Mouse (Mus musculus) G1E (cell line): ENCODE results near the gene Adipor2.

Experiments
- CTCF ChIP-seq: IDR thresholded peaks from 2 replicates; pipeline ENCODE4 v1.5.1; 2012; ENCODE audit warnings: low read depth, low read length, inconsistent platforms, mixed read lengths
- GATA1 ChIP-seq: IDR thresholded peaks from 2 replicates; pipeline ENCODE4 v1.6.1; 2012; ENCODE audit warnings: borderline replicate concordance, low read length, inconsistent platforms, mixed read lengths
- GATA2 ChIP-seq: IDR thresholded peaks from 2 replicates; pipeline ENCODE4 v1.6.1; 2012; ENCODE audit warnings: low read depth, low read length, inconsistent platforms, borderline replicate concordance

DNA sequence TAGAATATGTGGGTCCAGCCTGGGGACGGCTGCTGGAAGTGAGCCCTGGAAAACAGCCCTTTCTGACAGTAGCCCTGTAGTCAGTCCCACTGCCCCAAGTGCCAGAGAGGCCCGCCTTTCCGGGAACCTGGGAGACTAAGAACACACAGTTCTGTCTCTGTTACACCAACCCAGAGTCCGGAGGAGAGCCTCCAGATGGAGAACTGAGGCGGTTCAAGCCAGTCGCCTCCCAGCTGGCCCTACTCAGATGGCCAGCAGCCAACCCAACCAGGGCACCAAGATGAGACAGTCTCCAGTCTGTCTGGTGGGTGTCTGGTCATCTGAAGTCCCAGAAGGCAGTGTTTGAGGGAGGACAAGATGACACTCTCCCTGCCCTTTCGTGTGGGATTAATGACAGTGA lies 95.8 kb downstream of the Adipor2 start:
- TF ChIP-seq GATA2 (no peak), CTCF (no peak), GATA1 (no peak)
